Mouse (Mus musculus) ES-E14 (cell line): Measurements from ENCODE around the gene Slc24a5. TPM values are rescaled to one million over a fixed set of nuclear protein-coding genes. Genes with fewer than 3 reads are reported as not detected.
"Not testable (repeated sequence)": the region's sequence is repeated elsewhere in the genome, so short reads cannot be mapped to it uniquely, and the experiment has no call there.

Experiments used
- DNase-seq: peaks from one replicate; pipeline ENCODE4 v3.0.0-alpha.2; 2013; ENCODE audit warnings: low read depth, low spot score
- H3K27ac ChIP-seq: 2 replicates; pipeline ENCODE4 v1.5.1; 2012; ENCODE audit warnings: low read depth, mild to moderate bottlenecking, low read length, moderate library complexity, mixed read lengths; ENCODE audit not compliant: poor library complexity, insufficient read depth, severe bottlenecking
- H3K36me3 ChIP-seq: 2 replicates; pipeline ENCODE4 v1.6.1; 2012; ENCODE audit warnings: mild to moderate bottlenecking, low read length, moderate library complexity, mixed read lengths; ENCODE audit not compliant: control insufficient read depth, poor library complexity, insufficient read depth, severe bottlenecking
- H3K4me1 ChIP-seq, 2 experiments: fragments of 150-350 bp in 1 of 2; sonication (generic) in 1 of 2; 2 replicates each; pipeline ENCODE4 v1.6.1; 2012; ENCODE audit warnings: low read length in 2 of 2, mild to moderate bottlenecking in 1 of 2, mixed read lengths in 1 of 2; ENCODE audit not compliant: control insufficient read depth in 2 of 2, insufficient read depth in 2 of 2, poor library complexity in 1 of 2
- H3K4me3 ChIP-seq, 2 experiments: fragments of 150-350 bp in 1 of 2; sonication (generic) in 1 of 2; 2 replicates each; pipeline ENCODE4 v1.5.1; 2012; ENCODE audit warnings: low read length in 2 of 2, low read depth in 1 of 2, mild to moderate bottlenecking in 1 of 2, mixed read lengths in 1 of 2; ENCODE audit not compliant: insufficient read depth in 1 of 2, poor library complexity in 1 of 2, severe bottlenecking in 1 of 2
- H3K9ac ChIP-seq: 2 replicates; pipeline ENCODE4 v1.6.1; 2012; ENCODE audit warnings: low read depth, mild to moderate bottlenecking, low read length, mixed read lengths; ENCODE audit not compliant: poor library complexity, insufficient read depth, severe bottlenecking
- H3K9me3 ChIP-seq: fragments of 150-350 bp; sonication (generic); 2 replicates; pipeline ENCODE4 v1.6.1; 2012; ENCODE audit warnings: low read depth, mild to moderate bottlenecking, low read length; ENCODE audit not compliant: control insufficient read depth, insufficient read depth
- CHD2 ChIP-seq: IDR thresholded peaks from 2 replicates; pipeline ENCODE4 v1.6.1; 2014; ENCODE audit warnings: mild to moderate bottlenecking, low read depth, low read length, inconsistent platforms
- HCFC1 ChIP-seq: IDR thresholded peaks from 2 replicates; pipeline ENCODE4 v1.6.1; 2012; ENCODE audit warnings: low read length, inconsistent platforms, borderline replicate concordance; ENCODE audit not compliant: insufficient read depth
- MAFK ChIP-seq: IDR thresholded peaks from 2 replicates; pipeline ENCODE4 v1.6.1; 2014; ENCODE audit warnings: mild to moderate bottlenecking, low read depth, low read length, inconsistent platforms; ENCODE audit not compliant: insufficient read depth
- ZC3H11A ChIP-seq: IDR thresholded peaks from 2 replicates; pipeline ENCODE4 v1.6.1; 2012; ENCODE audit warnings: low read depth, mild to moderate bottlenecking, inconsistent platforms, low read length, borderline replicate concordance
- ZNF384 ChIP-seq: IDR thresholded peaks from 2 replicates; pipeline ENCODE4 v1.6.1; 2012; ENCODE audit warnings: low read depth, low read length, inconsistent platforms
- in situ Hi-C, 2 experiments: fragments of 600-800 bp; cut with MboI; formaldehyde crosslinking; loops; one replicate each; pipeline ENCODE4 v1.15.1; 2025; ENCODE audit warnings: low sequenced_read_pairs in 2 of 2, inconsistent platforms in 1 of 2; ENCODE audit not compliant: unreplicated experiment in 2 of 2
- total RNA-seq: library from RNA; depleted of rRNA; stranded (reverse); fragments of 300-350 nt; gene quantifications from 2 replicates; pipeline ENCODE4 v1.2.3, GENCODE M21; 2012

The Slc24a5 gene
- total RNA-seq, 1 experiment, result 1.7 TPM

- H3K9ac ChIP-seq, H3K4me3 ChIP-seq, H3K9me3 ChIP-seq, DNase-seq, in situ Hi-C loops, H3K4me1 ChIP-seq: not testable (repeated sequence)
- Histone ChIP-seq H3K27ac (peak overlapping the region; percentile 58; the same call in 1 of the 2 replicates), H3K36me3 (peaks cover 30% of the 10 kb centered on the region)
Observed at GRCm38 (mm10) chr2:125106536-125106935, 38.6 kb downstream of the Slc24a5 start.

- DNase-seq, result no peak
- H3K36me3 ChIP-seq, result peaks cover 2% of the 10 kb centered on the region; the same call in 1 of the 2 replicates
- no peak overlapping the region for H3K4me3 ChIP-seq
- H3K27ac ChIP-seq, result no peak overlapping the region; the same call in 1 of the 2 replicates
- H3K9ac ChIP-seq, result no peak overlapping the region
- no peaks in the 10 kb centered on the region for H3K9me3 ChIP-seq
- TF ChIP-seq ZNF384 (no peak), ZC3H11A (no peak), HCFC1 (no peak), MAFK (no peak), CHD2 (no peak)
- peaks cover 9 to 11% of the 10 kb centered on the region in 2 experiments; a peak in 2 of 4 replicates for H3K4me1 ChIP-seq
- in situ Hi-C loops, result no loop called here
Observed at GRCm38 (mm10) chr2:125119381-125120110, 51.6 kb downstream of the Slc24a5 start.

- in situ Hi-C loops, result no loop called here
- Histone ChIP-seq H3K36me3 (no peaks in the 10 kb centered on the region), H3K9ac (peak overlapping the region; percentile 98; the same call in 1 of the 2 replicates), H3K4me1 (peaks cover 15% of the 10 kb centered on the region in 2 experiments; a peak in 2 of 4 replicates), H3K4me3 (peak overlapping the region; percentile 91 to 100), H3K27ac (no peak overlapping the region), H3K9me3 (no peaks in the 10 kb centered on the region)
- no peak for DNase-seq
- TF ChIP-seq CHD2 (no peak), ZC3H11A (no peak), HCFC1 (no peak), ZNF384 (no peak), MAFK (no peak)
Observed at GRCm38 (mm10) chr2:125122288-125122623, 54.3 kb downstream of the Slc24a5 start.

- TF ChIP-seq HCFC1 (no peak), MAFK (no peak), ZNF384 (no peak), CHD2 (no peak), ZC3H11A (no peak)
- in situ Hi-C loops, result no loop called here
- Histone ChIP-seq H3K9ac (peak overlapping the region; percentile 98), H3K36me3 (no peaks in the 10 kb centered on the region), H3K4me1 (peaks cover 15% of the 10 kb centered on the region in 2 experiments; a peak in 2 of 4 replicates), H3K4me3 (peak overlapping the region; percentile 91 to 100), H3K9me3 (no peaks in the 10 kb centered on the region), H3K27ac (peak overlapping the region; percentile 77)
- no peak for DNase-seq
Observed at GRCm38 (mm10) chr2:125122624-125123476, 54.9 kb downstream of the Slc24a5 start.
